Mouse (Mus musculus) erythroblast, adult 5-6 weeks (primary cell): ENCODE measurements around the gene Tcf7l2. TPM values are rescaled to one million over a fixed set of nuclear protein-coding genes. Genes with fewer than 3 reads are reported as not detected.

Source experiments
- ATAC-seq: replicated peaks from 2 replicates; pipeline ENCODE4 v1.8.0; 2016; ENCODE audit warnings: moderate number of reproducible peaks, mild to moderate bottlenecking, moderate TSS enrichment, inconsistent platforms; ENCODE audit not compliant: poor library complexity, low FRiP score, severe bottlenecking
- total RNA-seq, 2 experiments: library from RNA; stranded (forward) in 1 of 2; stranded (reverse) in 1 of 2; fragments of 150-400 nt in 1 of 2; fragments of 200-764, 138-1000 nt in 1 of 2; gene quantifications; 2 replicates each; pipeline versions ENCODE4 v1.2.3 to v1.2.4; 2015 to 2017; ENCODE audit warnings: low replicate concordance in 2 of 2

Tcf7l2 gene
- total RNA-seq (2015; ENCODE audit: low replicate concordance) = 2.3 and 3.5 TPM in 2 replicates
- total RNA-seq (2017; ENCODE audit: low replicate concordance) = 0.68 and 1.5 TPM in 2 replicates

DNA sequence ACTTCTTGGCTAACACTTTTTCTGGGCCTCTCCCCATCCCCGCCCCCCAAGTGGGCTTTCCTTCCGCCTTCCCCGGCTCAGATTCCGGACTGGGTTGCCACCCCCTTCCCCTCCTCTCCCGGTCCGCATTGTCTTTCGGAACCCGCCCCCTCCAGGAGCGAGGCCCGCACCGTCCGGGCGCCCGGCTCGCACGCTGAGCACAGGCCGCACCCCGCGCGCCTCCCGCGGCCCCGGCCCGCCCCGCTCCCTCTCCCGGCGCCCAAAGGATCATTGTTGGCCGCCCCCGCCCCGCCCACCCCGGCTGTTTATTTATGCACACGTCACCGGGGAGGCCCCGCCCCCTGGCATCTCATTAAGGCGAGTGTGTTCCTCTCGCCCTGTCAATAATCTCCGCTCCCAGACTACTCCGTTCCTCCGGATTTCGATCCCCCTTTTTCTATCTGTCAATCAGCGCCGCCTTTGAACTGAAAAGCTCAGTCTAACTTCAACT, at the start of gene Tcf7l2:
TSS of gene Tcf7l2 (plus strand) at position 382 of the 490 bp plus-strand sequence.
- no peak for ATAC-seq

GRCm38 (mm10) chr19:55694651-55695050, 47.0 kb upstream of the Tcf7l2 start:
- ATAC-seq = no peak

DNA sequence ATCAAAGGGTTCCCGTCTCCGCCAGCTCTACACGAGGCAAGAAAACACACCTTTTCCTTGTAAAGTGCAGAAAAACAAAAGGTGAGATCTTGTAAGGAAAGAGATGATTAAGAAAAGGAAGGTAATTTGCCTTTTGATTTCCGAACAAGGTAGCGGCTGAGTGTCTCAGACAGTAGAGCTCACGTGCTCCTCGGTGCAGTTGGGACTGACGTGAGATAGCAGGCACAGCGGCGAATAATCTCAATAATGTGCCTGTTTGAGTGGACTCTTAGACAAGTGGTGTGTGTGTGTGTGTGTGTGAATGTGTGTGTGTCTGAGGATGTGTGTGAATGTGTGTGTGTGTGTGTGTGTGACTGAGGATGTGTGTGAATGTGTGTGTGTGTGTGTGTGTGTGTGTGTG, 46.2 kb upstream of the Tcf7l2 start:
- no peak for ATAC-seq

DNA sequence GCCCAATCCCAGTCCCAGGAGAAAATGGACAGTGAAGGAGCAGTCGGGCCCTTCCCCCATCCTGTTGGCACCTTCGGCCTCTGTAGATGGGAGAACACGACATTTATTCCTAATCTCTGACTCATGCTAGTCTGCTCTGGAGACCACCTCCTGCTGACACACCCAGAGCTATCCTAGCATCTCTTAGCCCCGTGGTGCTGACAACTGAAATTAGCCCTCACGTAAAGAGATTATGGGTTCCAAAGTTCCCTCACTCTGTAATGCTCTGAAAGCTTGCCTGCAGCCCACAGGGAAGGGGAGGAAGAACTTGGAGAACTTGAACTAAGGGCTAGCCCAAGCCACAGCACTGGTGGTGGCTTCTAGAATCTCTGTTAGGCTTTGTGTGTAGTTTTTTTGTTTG, 42.7 kb upstream of the Tcf7l2 start:
- ATAC-seq = no peak

DNA sequence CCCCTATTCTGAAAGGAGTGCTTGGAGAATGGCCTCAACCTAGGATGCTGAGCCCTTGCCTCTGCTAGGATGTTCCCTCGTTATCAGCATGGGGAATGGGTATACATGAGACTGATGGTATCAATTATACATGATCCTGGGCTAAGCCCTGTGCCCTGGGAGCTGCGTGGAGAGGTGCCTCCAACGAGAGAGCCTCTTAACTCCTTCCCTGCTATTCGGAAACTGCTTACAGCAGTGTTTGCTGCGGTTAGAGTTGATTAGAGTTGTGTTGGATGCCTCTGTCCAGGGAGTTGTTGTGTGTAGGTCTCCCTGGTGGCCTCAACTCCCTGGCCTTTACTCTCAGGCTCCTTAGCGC, 41.4 kb upstream of the Tcf7l2 start:
- ATAC-seq = no peak

DNA sequence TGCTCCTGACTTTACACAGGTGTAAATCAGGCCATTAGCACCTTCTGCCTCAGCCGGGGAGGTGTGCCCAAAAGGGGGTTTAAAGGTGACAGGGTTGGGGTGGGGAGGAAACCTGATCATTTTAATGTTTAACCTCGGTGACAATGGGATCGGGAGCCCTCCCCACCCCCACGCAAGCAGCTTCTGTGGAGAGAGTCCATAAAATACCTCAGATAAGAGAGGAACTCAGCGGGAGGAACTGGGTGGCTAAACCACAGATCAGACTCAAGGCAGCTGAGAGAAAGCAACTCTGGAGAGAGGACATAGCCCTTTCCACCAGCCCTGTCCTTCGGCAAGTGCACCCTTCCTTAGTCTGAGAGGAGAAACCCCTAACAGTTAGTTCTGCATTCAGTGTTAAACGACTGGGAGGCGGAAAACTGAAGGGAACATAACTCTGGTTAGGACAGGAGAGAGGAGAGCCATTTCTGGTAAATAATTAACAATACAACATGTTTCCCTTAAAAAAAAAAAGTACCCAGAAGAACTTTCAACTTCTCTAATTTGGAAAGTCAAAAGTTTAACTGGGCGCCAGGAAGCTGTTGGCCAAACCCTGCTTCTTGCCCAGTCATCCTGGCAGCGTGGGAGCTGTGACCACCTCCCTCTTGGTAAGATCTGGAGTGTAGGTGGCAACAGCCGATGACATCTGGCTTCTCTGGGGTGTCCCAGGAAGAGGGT, 40.9 kb upstream of the Tcf7l2 start:
- no peak for ATAC-seq

DNA sequence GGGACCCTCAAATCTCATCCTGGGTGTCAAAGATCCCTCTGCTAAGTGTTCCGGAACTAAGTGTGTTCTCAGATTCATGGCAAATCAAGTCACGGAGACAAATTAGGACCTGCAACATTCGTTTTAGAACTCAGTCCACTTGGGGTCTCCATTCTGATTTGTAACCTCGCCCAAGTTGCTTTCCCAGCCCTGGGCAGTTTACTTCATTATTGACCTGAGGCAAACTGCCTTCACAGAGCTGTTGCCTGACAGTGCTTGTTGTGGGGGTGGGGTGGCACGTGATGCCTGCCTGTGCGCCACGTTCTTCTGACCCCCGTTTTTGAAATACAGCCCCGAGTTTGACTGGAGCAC, 40.4 kb upstream of the Tcf7l2 start:
- ATAC-seq = no peak

- no peak for ATAC-seq
Observed at GRCm38 (mm10) chr19:55702081-55702480, 39.5 kb upstream of the Tcf7l2 start.

DNA sequence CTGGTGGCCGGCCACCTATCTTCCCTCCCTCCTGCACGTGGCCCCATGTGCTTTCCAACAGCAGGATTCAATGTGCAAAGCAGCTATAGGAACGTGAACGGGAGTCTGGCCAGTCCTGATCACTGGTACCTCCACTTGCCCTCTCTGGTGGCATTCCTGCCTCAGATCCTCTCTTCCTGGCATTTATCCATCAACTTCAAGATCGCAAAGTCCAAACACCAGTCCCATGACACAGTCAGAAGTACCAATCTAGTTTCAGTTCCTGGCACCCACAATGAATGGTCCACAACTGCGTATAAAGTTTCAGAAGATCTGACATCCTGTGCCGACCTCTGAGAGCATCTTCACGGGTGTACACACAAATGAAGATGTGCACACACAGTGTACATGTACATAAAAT, 38.9 kb upstream of the Tcf7l2 start:
- no peak for ATAC-seq

GRCm38 (mm10) chr19:55704071-55704470, 37.5 kb upstream of the Tcf7l2 start:
- no peak for ATAC-seq

GRCm38 (mm10) chr19:55706300-55706699, 35.3 kb upstream of the Tcf7l2 start:
- no peak for ATAC-seq

DNA sequence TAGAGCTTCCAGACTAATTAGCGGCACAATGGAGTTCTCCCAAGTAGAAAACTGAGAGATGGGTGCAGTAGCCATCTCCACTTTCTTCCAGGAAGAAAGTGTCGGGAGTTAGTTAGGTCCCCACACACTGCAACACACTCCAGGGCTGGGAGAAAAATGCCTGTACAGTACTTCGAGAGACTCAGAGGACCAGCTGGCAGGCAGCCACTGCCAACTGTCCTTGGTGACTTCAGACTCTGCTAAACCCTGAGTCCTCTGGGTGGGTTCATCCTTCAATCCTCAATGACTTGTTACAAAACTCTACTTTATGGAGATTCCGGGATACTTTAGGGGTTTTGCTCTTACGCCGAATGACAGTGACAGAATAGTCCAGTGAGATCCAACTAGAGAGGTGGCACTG, 34.8 kb upstream of the Tcf7l2 start:
- ATAC-seq = no peak

GRCm38 (mm10) chr19:55708031-55708554, 33.5 kb upstream of the Tcf7l2 start:
- no peak for ATAC-seq

DNA sequence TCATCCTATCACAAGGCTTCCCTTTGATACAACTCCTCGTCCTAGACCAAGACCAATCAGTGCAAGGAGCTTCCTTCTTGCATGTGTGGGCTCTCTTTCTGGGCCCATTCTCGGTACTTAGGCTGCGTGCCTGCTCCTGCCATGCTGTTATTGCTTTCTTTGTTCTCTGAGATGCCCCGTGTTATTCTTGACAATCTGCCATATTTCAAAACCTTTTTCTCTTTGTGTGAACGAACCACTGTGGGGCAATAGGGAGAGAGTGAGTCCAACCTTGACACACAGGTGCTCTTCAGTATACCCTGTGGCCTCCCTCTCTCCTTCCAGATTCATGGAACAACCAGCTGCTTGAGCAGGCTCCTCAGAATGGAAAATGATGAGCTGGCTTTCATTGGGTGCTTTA, 30.8 kb upstream of the Tcf7l2 start:
- no peak for ATAC-seq

DNA sequence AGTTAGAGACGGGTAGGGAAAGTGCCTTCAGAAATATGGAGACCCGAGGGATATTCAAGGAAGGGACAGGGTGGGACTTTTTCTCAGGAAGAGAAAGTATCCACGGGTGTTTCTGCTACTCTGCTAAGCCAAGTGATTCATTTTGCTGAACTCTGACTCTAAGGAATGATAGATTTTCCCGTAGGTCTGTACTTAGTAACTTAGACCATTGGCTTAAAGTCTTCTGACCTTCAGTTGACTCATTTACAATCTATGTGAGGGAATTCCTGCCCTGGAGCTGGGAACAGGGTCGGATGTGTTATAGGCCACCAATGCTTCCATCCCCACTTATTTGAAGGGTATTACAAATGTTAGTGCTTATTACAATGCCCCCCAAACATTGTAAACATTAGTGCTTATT, 29.9 kb upstream of the Tcf7l2 start:
- ATAC-seq = no peak

DNA sequence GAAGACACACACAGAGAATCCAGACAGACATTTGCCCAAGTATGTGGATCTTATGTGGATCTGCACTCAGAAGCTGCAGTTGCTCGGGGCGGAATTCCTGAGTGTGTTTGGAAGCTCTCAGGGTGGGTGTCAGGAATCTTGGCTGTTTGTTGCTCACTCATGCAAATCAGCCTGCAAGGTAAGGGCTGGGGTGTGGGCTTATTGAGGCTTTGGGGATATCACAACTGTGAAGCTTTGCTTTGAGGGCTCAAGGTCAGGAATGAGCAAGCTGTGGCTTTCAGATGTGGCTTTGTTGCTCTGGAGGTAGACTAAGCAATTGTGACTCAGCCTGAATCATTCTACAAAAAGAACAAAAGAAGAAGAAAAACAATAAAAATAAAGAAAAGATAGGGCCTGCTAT, 28.9 kb upstream of the Tcf7l2 start:
- no peak for ATAC-seq

GRCm38 (mm10) chr19:55714015-55714414, 27.6 kb upstream of the Tcf7l2 start:
- ATAC-seq = no peak

GRCm38 (mm10) chr19:55714665-55715064, 27.0 kb upstream of the Tcf7l2 start:
- ATAC-seq = no peak

DNA sequence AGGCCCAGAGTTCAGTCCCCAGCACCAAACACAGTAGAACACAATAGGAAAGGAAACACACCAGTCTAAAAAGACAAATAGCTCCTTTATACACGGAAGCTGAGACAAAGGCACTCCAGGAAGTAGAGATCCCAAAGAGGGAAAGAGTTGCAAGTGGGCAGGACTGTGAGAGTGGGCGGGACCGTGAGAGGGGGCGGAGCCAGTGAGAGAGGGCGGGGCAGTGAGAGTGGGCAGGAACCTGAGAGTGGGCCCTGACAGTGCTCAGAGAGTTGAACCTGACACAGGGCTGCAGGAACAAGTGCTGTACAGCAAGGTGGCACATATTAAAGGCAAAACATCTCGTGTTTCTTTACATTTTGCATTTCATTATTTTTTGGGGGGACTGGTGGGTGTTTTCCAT, 22.5 kb upstream of the Tcf7l2 start:
- ATAC-seq = no peak

DNA sequence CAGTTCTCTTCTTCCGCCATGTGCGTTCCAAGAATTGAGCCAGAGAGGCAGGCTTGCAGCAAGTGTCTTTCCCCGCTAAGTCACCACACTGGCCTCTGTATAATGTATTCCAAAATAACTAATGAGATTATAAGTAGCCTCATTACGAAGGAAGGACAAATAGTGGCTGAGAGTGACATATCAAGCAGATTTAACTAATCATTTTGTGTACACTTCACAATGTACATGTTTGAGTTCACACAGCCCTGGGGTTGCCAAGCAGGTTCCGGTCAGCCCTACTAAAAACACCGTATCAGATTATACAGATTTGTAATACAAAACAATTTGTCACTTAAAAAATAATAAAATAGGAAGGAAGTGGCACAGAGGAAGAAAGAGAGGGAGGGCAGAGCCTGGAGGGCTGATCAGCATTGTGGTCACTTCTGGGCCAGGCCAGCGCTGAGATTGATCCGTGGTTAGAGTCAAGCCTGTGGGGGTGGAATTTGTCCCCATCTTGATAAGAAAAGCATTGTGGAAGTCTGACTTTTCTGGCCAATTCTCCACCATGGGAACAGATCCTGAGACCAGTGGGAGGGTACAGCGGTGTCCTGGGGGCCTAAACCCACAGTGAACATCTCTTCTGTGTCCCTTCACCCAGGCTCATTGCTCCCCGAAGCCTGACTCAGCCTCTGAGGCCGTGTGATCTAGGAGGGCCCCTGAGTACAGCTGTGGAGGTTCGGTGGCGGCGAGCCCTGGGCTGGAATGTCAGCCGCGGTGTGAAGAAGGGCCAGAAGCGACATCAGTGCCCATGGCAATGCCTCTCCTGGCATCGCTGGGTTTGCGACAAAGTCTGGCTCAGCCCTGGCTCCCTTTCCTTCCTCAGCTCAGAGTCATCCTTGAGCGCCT, 21.9 kb upstream of the Tcf7l2 start:
- no peak for ATAC-seq
